Mouse (Mus musculus): ENCODE measurements around the gene Ina. TPM values are rescaled to one million over a fixed set of nuclear protein-coding genes. Genes with fewer than 3 reads are reported as not detected.
"Not testable (repeated sequence)": the region's sequence is repeated elsewhere in the genome, so short reads cannot be mapped to it uniquely, and the experiment has no call there.

The Ina gene
- polyA plus RNA-seq, 1 experiment from 2014 or later: 642 TPM

GRCm38 (mm10) chr19:46988231-46989087 lies 26.0 kb upstream of the Ina start:
- ATAC-seq (ENCODE audit: low FRiP score, low read depth): no peak
- WGBS: 62% methylated on average over 16 of the region's 16 CpGs
- H3K9ac ChIP-seq: no peak overlapping the region
- no peak overlapping the region for H3K4me2 ChIP-seq (replicated peaks)
- H3K27ac ChIP-seq: no peak overlapping the region
- no peaks in the 10 kb centered on the region for H3K27me3 ChIP-seq (replicated peaks)
- no peaks in the 10 kb centered on the region for H3K9me3 ChIP-seq
- 0 out of 2 replicates have a peak, but pooled peaks cover 3% of the 10 kb centered on the region for H3K4me1 ChIP-seq
- H3K4me3 ChIP-seq: no peak overlapping the region
- no peaks in the 10 kb centered on the region for H3K36me3 ChIP-seq

- Histone ChIP-seq H3K36me3 (no peaks in the 10 kb centered on the region), H3K4me1 (0 out of 2 replicates have a peak, but pooled peaks cover 3% of the 10 kb centered on the region), H3K27ac (no peak overlapping the region), H3K27me3 (replicated peaks) (no peaks in the 10 kb centered on the region), H3K9me3 (no peaks in the 10 kb centered on the region), H3K4me3 (no peak overlapping the region), H3K9ac (no peak overlapping the region), H3K4me2 (replicated peaks) (no peak overlapping the region)
- WGBS: 85% methylated on average over 20 of the region's 20 CpGs
- no peak for ATAC-seq (ENCODE audit: low FRiP score, low read depth)
These were observed 24.9 kb upstream of the Ina start for GRCm38 (mm10) chr19:46989479-46990152.

DNA sequence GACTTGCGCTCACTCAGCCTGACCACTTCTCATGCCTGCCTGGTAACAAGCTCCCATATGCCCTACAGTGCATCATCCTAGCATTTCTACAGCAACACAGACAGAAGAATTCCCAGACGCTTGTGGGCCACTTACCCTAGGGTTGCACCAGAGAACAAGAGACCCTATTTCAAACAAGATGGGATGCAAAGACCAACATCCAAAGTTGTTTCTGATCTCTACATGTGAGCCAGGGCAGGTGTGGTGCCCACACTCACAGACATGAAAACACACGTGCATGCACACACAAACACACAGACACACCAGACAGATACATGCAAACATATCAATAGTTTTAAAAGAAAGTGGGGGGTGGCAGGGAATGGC lies 24.4 kb upstream of the Ina start:
- ATAC-seq (ENCODE audit: low FRiP score, low read depth): no peak
- Histone ChIP-seq H3K4me3 (no peak overlapping the region), H3K9ac (no peak overlapping the region), H3K4me1 (0 out of 2 replicates have a peak, but pooled peaks cover 3% of the 10 kb centered on the region), H3K27me3 (replicated peaks) (no peaks in the 10 kb centered on the region), H3K9me3 (no peaks in the 10 kb centered on the region), H3K4me2 (replicated peaks) (no peak overlapping the region), H3K36me3 (no peaks in the 10 kb centered on the region), H3K27ac (no peak overlapping the region)
- WGBS: 86% methylated on average over 3 of the region's 3 CpGs

GRCm38 (mm10) chr19:46990625-46991024 lies 23.9 kb upstream of the Ina start:
- H3K36me3 ChIP-seq; H3K4me1 ChIP-seq; H3K27ac ChIP-seq; H3K9ac ChIP-seq; H3K9me3 ChIP-seq; H3K27me3 ChIP-seq (replicated peaks); H3K4me3 ChIP-seq; H3K4me2 ChIP-seq (replicated peaks); ATAC-seq (ENCODE audit: low FRiP score, low read depth): not testable (repeated sequence)
- WGBS: 83% methylated on average over 8 of the region's 8 CpGs

DNA sequence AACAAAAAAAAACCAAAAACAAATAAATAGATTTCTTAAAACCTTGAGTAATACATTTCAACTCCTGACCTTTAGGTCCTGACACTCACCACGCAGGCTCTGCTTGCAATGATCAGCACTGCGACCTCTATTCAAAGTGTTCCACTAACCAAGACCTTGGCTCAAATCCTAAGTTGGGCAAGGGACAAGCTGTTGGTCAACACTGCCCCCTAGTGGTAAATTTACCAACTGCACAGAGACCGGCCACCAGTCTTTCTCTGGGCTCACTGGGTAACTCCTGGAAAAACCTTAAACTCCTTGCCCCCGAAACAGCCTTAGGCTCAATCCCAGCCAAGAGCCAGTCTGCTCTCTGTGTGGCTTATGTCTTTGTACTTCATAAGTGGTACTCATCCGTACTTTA lies 23.4 kb upstream of the Ina start:
- Histone ChIP-seq H3K9ac (no peak overlapping the region), H3K27ac (no peak overlapping the region), H3K4me3 (no peak overlapping the region), H3K4me2 (replicated peaks) (no peak overlapping the region), H3K4me1 (0 out of 2 replicates have a peak, but pooled peaks cover 3% of the 10 kb centered on the region), H3K36me3 (no peaks in the 10 kb centered on the region), H3K27me3 (replicated peaks) (no peaks in the 10 kb centered on the region), H3K9me3 (no peaks in the 10 kb centered on the region)
- no peak for ATAC-seq (ENCODE audit: low FRiP score, low read depth)
- WGBS: 11% methylated on average over 5 of the region's 5 CpGs

- not testable (repeated sequence) for H3K36me3 ChIP-seq; ATAC-seq (ENCODE audit: low FRiP score, low read depth); H3K4me3 ChIP-seq; H3K27ac ChIP-seq; H3K4me2 ChIP-seq (replicated peaks); H3K9me3 ChIP-seq; H3K27me3 ChIP-seq (replicated peaks); H3K4me1 ChIP-seq; H3K9ac ChIP-seq
- WGBS: 74% methylated on average over 4 of the region's 4 CpGs
These were observed 22.2 kb upstream of the Ina start for GRCm38 (mm10) chr19:46992329-46992728.

- H3K36me3 ChIP-seq: no peaks in the 10 kb centered on the region
- H3K27ac ChIP-seq: no peak overlapping the region
- H3K4me2 ChIP-seq (replicated peaks): no peak overlapping the region
- 90% methylated on average over 9 of the region's 9 CpGs for WGBS
- H3K9ac ChIP-seq: no peak overlapping the region
- no peaks in the 10 kb centered on the region for H3K4me1 ChIP-seq
- no peaks in the 10 kb centered on the region for H3K27me3 ChIP-seq (replicated peaks)
- H3K9me3 ChIP-seq: no peaks in the 10 kb centered on the region
- H3K4me3 ChIP-seq: no peak overlapping the region
- ATAC-seq (ENCODE audit: low FRiP score, low read depth): no peak
These were observed 18.4 kb upstream of the Ina start for GRCm38 (mm10) chr19:46996095-46996494.

- H3K4me3 ChIP-seq: no peak overlapping the region
- no peak overlapping the region for H3K4me2 ChIP-seq (replicated peaks)
- H3K36me3 ChIP-seq: no peaks in the 10 kb centered on the region
- no peaks in the 10 kb centered on the region for H3K9me3 ChIP-seq
- no peak overlapping the region for H3K27ac ChIP-seq
- no peak overlapping the region for H3K9ac ChIP-seq
- H3K4me1 ChIP-seq: no peaks in the 10 kb centered on the region
- no peak for ATAC-seq (ENCODE audit: low FRiP score, low read depth)
- WGBS: 80% methylated on average over 8 of the region's 8 CpGs
- no peaks in the 10 kb centered on the region for H3K27me3 ChIP-seq (replicated peaks)
These were observed 16.2 kb upstream of the Ina start for GRCm38 (mm10) chr19:46998168-46998870.

GRCm38 (mm10) chr19:46998953-46999352 lies 15.5 kb upstream of the Ina start:
- WGBS: 85% methylated on average over 4 of the region's 4 CpGs
- Histone ChIP-seq H3K9me3 (no peaks in the 10 kb centered on the region), H3K4me1 (no peaks in the 10 kb centered on the region), H3K4me2 (replicated peaks) (no peak overlapping the region), H3K9ac (no peak overlapping the region), H3K27ac (no peak overlapping the region), H3K4me3 (no peak overlapping the region), H3K36me3 (no peaks in the 10 kb centered on the region), H3K27me3 (replicated peaks) (no peaks in the 10 kb centered on the region)
- no peak for ATAC-seq (ENCODE audit: low FRiP score, low read depth)

DNA sequence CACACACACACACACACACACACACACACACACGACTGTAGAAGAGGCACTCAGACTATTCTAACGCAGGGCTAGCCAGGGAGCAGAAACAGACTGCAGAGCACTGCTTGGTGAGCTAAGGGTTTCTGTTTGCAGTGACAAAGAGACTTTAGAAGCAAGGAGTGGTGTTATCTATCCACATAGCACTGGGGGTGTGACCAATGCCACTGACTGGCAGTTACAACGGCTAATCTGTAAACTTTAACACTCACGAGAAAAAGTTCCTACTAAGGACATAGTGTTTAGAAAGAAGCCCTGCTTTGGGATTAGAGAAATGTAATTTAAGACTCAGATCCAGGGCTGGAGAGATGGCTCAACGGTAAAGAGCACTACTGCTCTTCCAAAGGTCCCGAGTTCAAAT lies 14.7 kb upstream of the Ina start:
- Histone ChIP-seq H3K4me2 (replicated peaks) (no peak overlapping the region), H3K9ac (no peak overlapping the region), H3K27ac (no peak overlapping the region), H3K4me3 (no peak overlapping the region), H3K9me3 (no peaks in the 10 kb centered on the region), H3K36me3 (no peaks in the 10 kb centered on the region), H3K27me3 (replicated peaks) (no peaks in the 10 kb centered on the region), H3K4me1 (no peaks in the 10 kb centered on the region)
- WGBS: 84% methylated on average over 6 of the region's 6 CpGs
- no peak for ATAC-seq (ENCODE audit: low FRiP score, low read depth)

- H3K4me3 ChIP-seq; H3K4me2 ChIP-seq (replicated peaks); H3K36me3 ChIP-seq; ATAC-seq (ENCODE audit: low FRiP score, low read depth); H3K9me3 ChIP-seq; H3K9ac ChIP-seq; H3K27me3 ChIP-seq (replicated peaks); H3K27ac ChIP-seq; H3K4me1 ChIP-seq: not testable (repeated sequence)
- WGBS: 72% methylated on average over 3 of the region's 3 CpGs
These were observed 14.1 kb upstream of the Ina start for GRCm38 (mm10) chr19:47000357-47000756.

GRCm38 (mm10) chr19:47003742-47004511 lies 10.6 kb upstream of the Ina start:
- no peak for ATAC-seq (ENCODE audit: low FRiP score, low read depth)
- Histone ChIP-seq H3K27me3 (replicated peaks) (no peaks in the 10 kb centered on the region), H3K4me3 (no peak overlapping the region), H3K36me3 (no peaks in the 10 kb centered on the region), H3K9ac (no peak overlapping the region), H3K27ac (no peak overlapping the region), H3K4me2 (replicated peaks) (no peak overlapping the region), H3K9me3 (0 out of 2 replicates have a peak, but pooled peaks cover 4% of the 10 kb centered on the region), H3K4me1 (no peaks in the 10 kb centered on the region)
- 71% methylated on average over 6 of the region's 6 CpGs for WGBS
